Mouse (Mus musculus): ENCODE data around the gene Csf3. TPM values are rescaled to one million over a fixed set of nuclear protein-coding genes. Genes with fewer than 3 reads are reported as not detected.

The Csf3 gene
- not detected for polyA plus RNA-seq (2014; fragmentation: Illumina TruSeq; extraction: RNeasy Lipid Tissue Mini Kit (QIAGEN cat#74804); ENCODE audit: low replicate concordance)

DNA sequence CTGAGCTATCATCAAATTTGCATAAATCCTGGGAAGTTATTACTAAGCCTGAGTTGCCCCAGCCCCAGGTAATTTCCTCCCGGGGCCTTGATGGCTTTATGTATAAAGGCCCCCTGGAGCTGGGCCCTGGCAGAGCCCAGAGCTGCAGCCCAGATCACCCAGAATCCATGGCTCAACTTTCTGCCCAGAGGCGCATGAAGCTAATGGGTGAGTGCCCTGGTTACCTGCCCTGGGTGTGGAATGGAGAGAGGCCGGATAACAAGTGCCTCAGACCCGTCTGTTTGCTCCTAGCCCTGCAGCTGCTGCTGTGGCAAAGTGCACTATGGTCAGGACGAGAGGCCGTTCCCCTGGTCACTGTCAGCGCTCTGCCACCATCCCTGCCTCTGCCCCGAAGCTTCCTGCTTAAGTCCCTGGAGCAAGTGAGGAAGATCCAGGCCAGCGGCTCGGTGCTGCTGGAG is at the start of gene Csf3:
Csf3 (plus strand) TSS at position 51 of the 458 bp plus-strand sequence.

DNA sequence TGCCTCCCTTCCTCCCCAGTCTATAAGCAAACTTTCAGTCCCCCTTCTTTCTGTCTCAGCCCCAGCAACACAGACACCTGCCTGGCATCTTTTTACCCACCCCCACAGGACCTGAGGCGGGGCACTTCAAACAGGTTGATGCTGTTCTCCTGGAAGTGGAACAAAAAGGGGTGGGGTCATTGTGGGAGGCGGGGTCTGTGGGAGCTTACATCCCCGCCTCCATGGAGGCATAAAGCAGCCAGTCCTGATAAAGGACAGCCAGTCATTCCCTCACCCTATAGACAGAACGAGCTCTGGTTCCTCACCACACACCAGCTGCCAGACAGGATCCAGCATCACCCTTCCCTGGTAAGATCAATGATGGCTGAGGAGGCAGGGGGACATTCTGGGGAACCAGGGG is 37.0 kb upstream of the Csf3 start, which contains the start of gene Gsdma:
Gsdma (plus strand) TSS at position 261 of the 400 bp plus-strand sequence.

DNA sequence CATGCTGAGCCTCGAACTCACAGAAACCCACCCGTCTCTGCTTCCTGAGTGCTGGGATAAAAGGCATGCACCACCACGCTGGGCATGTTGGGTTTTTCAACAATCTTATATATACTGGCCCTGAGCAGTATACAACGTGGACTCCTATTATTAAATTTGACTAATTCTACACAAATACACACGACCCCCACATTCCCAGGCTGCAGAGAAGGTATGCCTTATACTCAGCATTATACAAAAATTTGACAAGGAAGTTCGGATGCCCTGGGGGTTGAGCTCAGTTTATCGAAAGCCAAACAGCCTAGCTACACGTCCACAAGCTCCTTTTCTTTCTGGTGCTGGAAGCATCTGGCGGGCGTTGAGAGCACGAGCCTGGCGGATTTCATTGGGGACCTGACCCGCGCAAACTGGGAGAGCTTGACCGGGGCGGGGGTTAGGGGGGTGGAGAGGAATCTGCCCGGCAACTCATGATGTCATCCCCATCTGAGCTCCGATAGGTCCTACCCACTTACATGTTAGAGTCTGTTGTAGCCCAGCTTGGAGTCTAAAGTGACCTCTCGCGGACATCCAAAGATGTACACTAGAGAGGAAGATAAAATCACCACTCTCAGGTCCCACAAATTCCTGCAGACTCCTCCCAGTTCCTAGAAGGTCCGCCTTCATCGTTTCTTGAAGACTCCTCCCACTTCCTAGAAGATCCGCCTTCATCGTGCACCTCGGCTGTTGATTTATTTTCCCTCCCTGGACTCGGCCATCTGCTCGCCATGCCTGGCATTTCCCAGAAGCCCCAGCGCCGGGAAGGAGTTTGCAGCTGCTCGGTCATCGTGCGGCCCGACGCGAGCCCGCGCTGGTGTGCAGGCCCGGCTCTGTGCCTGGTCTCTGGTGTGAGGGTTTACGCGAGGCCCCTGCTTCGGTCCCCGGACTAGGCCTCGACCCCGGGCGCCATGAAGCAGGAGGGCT is 19.0 kb upstream of the Csf3 start, which contains the start of gene Psmd3:
Psmd3 (plus strand) TSS at position 769 of the 960 bp plus-strand sequence.

DNA sequence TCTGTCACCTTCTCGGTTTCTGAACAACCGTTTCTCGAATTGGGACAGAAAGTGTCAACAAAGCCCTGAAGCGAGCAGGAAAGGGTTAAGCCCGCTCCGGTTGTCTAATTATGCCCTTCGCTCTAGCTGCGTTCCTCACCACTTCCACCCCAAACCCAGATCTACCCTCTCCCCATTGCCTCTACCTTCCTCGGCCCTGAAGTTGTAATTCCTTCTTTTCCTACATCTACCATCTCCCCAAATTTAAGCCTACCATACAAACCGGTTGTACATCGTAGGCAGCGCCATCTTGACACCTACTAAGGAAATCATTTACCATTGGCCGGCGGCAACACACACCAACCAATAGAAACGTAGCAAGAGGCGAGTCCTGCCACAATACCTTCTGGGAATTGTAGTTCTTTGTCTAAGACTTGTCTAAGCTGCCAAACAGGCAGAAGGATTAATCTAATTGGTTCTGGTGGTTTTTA is 28.1 kb downstream of the Csf3 start, which contains the start of gene Med24:
Med24 (minus strand) TSS at position 317 of the 470 bp plus-strand sequence.

DNA sequence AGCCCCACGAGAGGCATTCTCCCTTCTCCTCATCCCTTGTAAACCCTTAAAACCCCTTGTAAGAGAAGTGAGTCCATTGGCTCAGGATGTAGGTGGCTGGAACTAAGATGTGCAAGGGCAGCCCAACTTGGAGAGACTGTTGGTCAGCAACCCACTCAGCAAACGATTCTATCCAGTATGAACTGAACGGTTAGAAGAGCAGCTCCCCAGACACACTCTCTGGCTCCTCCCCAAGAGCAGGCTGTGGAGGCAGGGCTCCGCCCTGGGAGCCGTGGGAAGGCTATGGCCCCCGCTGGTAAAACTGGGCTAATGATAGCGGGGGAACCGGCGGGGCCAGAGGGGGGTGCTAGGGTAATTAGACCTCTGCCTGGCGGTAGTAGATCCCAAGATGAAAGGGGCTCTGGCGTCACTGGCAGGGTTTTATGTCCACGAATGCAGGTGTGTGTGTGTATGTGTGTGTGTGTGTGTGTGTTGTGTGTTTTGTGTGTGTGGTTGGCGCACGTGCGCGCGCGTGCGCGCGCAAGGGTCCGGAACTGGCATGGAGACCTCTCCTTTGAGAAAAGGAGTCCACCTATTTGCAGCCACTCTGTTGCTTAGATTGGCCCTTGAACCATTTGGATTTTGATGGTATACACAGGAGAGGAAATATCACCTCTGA is 39.5 kb downstream of the Csf3 start, which contains the start of gene Thra:
Thra (plus strand) TSS at position 246 of the 658 bp plus-strand sequence.

Other genes starting within 250 kb of the Csf3 start
- gene Ikzf3, start 155.2 kb upstream of the Csf3 start, polyA plus RNA-seq (2014; fragmentation: Illumina TruSeq; extraction: RNeasy Lipid Tissue Mini Kit (QIAGEN cat#74804); ENCODE audit: low replicate concordance): 5.1 TPM
- gene Zpbp2, start 150.2 kb upstream of the Csf3 start, polyA plus RNA-seq (2014; fragmentation: Illumina TruSeq; extraction: RNeasy Lipid Tissue Mini Kit (QIAGEN cat#74804); ENCODE audit: low replicate concordance): 1.0 TPM
- gene Ormdl3, start 113.9 kb upstream of the Csf3 start, polyA plus RNA-seq (2014; fragmentation: Illumina TruSeq; extraction: RNeasy Lipid Tissue Mini Kit (QIAGEN cat#74804); ENCODE audit: low replicate concordance): 5.3 TPM
- not detected for gene Lrrc3c, start 103.0 kb upstream of the Csf3 start, polyA plus RNA-seq (2014; fragmentation: Illumina TruSeq; extraction: RNeasy Lipid Tissue Mini Kit (QIAGEN cat#74804); ENCODE audit: low replicate concordance)
- not detected for gene Gm12355, start 75.6 kb upstream of the Csf3 start, polyA plus RNA-seq (2014; fragmentation: Illumina TruSeq; extraction: RNeasy Lipid Tissue Mini Kit (QIAGEN cat#74804); ENCODE audit: low replicate concordance)
- gene Gsdma3, start 74.9 kb upstream of the Csf3 start, polyA plus RNA-seq (2014; fragmentation: Illumina TruSeq; extraction: RNeasy Lipid Tissue Mini Kit (QIAGEN cat#74804); ENCODE audit: low replicate concordance): not detected
- 0.71 TPM for gene Gsdma2, start 54.5 kb upstream of the Csf3 start, polyA plus RNA-seq (2014; fragmentation: Illumina TruSeq; extraction: RNeasy Lipid Tissue Mini Kit (QIAGEN cat#74804); ENCODE audit: low replicate concordance)
- 0.33 TPM for gene Gsdma, start 36.9 kb upstream of the Csf3 start, polyA plus RNA-seq (2014; fragmentation: Illumina TruSeq; extraction: RNeasy Lipid Tissue Mini Kit (QIAGEN cat#74804); ENCODE audit: low replicate concordance)
- 9.9 TPM for gene Psmd3, start 18.7 kb upstream of the Csf3 start, polyA plus RNA-seq (2014; fragmentation: Illumina TruSeq; extraction: RNeasy Lipid Tissue Mini Kit (QIAGEN cat#74804); ENCODE audit: low replicate concordance)
- 0.97 TPM for gene Med24, start 28.2 kb downstream of the Csf3 start, polyA plus RNA-seq (2014; fragmentation: Illumina TruSeq; extraction: RNeasy Lipid Tissue Mini Kit (QIAGEN cat#74804); ENCODE audit: low replicate concordance)
- 3.7 TPM for gene Thra, start 39.4 kb downstream of the Csf3 start, polyA plus RNA-seq (2014; fragmentation: Illumina TruSeq; extraction: RNeasy Lipid Tissue Mini Kit (QIAGEN cat#74804); ENCODE audit: low replicate concordance)
- gene Nr1d1, start 74.1 kb downstream of the Csf3 start, polyA plus RNA-seq (2014; fragmentation: Illumina TruSeq; extraction: RNeasy Lipid Tissue Mini Kit (QIAGEN cat#74804); ENCODE audit: low replicate concordance): 3.0 TPM
- gene Msl1, start 94.3 kb downstream of the Csf3 start, polyA plus RNA-seq (2014; fragmentation: Illumina TruSeq; extraction: RNeasy Lipid Tissue Mini Kit (QIAGEN cat#74804); ENCODE audit: low replicate concordance): 71.9 TPM
- gene Casc3, start 103.6 kb downstream of the Csf3 start, polyA plus RNA-seq (2014; fragmentation: Illumina TruSeq; extraction: RNeasy Lipid Tissue Mini Kit (QIAGEN cat#74804); ENCODE audit: low replicate concordance): 18.7 TPM
- 4.2 TPM for gene Rapgefl1, start 135.5 kb downstream of the Csf3 start, polyA plus RNA-seq (2014; fragmentation: Illumina TruSeq; extraction: RNeasy Lipid Tissue Mini Kit (QIAGEN cat#74804); ENCODE audit: low replicate concordance)
- gene Wipf2, start 162.4 kb downstream of the Csf3 start, polyA plus RNA-seq (2014; fragmentation: Illumina TruSeq; extraction: RNeasy Lipid Tissue Mini Kit (QIAGEN cat#74804); ENCODE audit: low replicate concordance): 19.3 TPM
- 3.2 TPM for gene Cdc6, start 206.5 kb downstream of the Csf3 start, polyA plus RNA-seq (2014; fragmentation: Illumina TruSeq; extraction: RNeasy Lipid Tissue Mini Kit (QIAGEN cat#74804); ENCODE audit: low replicate concordance)
- gene Rara, start 226.6 kb downstream of the Csf3 start, polyA plus RNA-seq (2014; fragmentation: Illumina TruSeq; extraction: RNeasy Lipid Tissue Mini Kit (QIAGEN cat#74804); ENCODE audit: low replicate concordance): 0.74 TPM